Mouse (Mus musculus) megakaryocyte-erythroid progenitor cell, adult 5-6 weeks (primary cell): ENCODE results near the gene Gm20809. TPM values are rescaled to one million over a fixed set of nuclear protein-coding genes. Genes with fewer than 3 reads are reported as not detected.
"Not testable (repeated sequence)": the region's sequence is repeated elsewhere in the genome, so short reads cannot be mapped to it uniquely, and the experiment has no call there.

Experiments
- ATAC-seq: replicated peaks from 2 replicates; pipeline ENCODE4 v1.8.0; 2016; ENCODE audit warnings: mild to moderate bottlenecking, inconsistent platforms; ENCODE audit not compliant: severe bottlenecking, poor library complexity, low FRiP score, low TSS enrichment
- total RNA-seq, 2 experiments: library from RNA; stranded (forward) in 1 of 2; stranded (reverse) in 1 of 2; fragments of 200-1000, 215-1000 nt in 1 of 2; fragments of >200 nt in 1 of 2; fragmentation: Nextera tagmentation in 1 of 2; gene quantifications; 2 replicates each; pipeline ENCODE4 v1.2.3; 2014 to 2017

The Gm20809 gene
- total RNA-seq (2014; fragmentation: Nextera tagmentation) = not detected in 2 replicates
- not detected in 2 replicates for total RNA-seq (2017)

GRCm38 (mm10) chrY:24454757-24455156, at the start of gene Gm20809:
Gene Gm20809, plus strand, starts transcription at chrY:24455057.
- ATAC-seq = not testable (repeated sequence)
